Comparison of ENCODE assay signal across 10 mouse cellular contexts in genomic region chr10:123426527-123427363, GRCm38 (mm10).
DNase-seq lines count a peak whose midpoint lies in the region; ATAC-seq and TF ChIP-seq lines count a peak whose summit lies in the region.
"Had no signal": no experiment of that assay in that cellular context is flagged by ENCODE, and none has a peak within 500 bp of the region (broad histone marks: within the 10 kb centered on the region; RNA-seq: fewer than 3 reads in every experiment).

No protein-coding gene starts in this region.

- no peaks in the 10 kb centered on the region for H3K9me3 ChIP-seq in forebrain, postnatal 0 days (ENCODE audit: low read length)
- H3K9me3 ChIP-seq: heart, embryonic 13.5 days had no signal

- TF ChIP-seq CTCF in forebrain, postnatal 0 days (IDR thresholded peaks at IDR 0.05; ENCODE audit: low read depth) = no peak

- no peaks in the 10 kb centered on the region for H3K4me1 ChIP-seq in forebrain, postnatal 0 days (ENCODE audit: insufficient read depth)
- H3K4me1 ChIP-seq: heart, embryonic 13.5 days had no signal

- DNase-seq in right cerebral cortex, adult 18-20 months = peak; percentile 86
- DNase-seq in right cerebral cortex, postnatal 14 days = no peak
- peak; percentile 44 for DNase-seq in forebrain, postnatal 0 days
- DNase-seq in left cerebral cortex, adult 11 months (ENCODE audit: low spot score) = peak; percentile 57
- no peak for DNase-seq in B cell, adult 2 months
- no peak for DNase-seq in heart, postnatal 10 days
- DNase-seq: lung, embryonic 14.5 days had no signal

- no peaks in the 10 kb centered on the region for H3K27me3 ChIP-seq in forebrain, postnatal 0 days (ENCODE audit: insufficient read depth, low read length)
- H3K27me3 ChIP-seq: heart, embryonic 13.5 days had no signal

- intact Hi-C loops in heart, postnatal 10 days (cut with DNase I) = no loop called here

- H3K36me3 ChIP-seq in forebrain, postnatal 0 days (ENCODE audit: insufficient read depth) = no peaks in the 10 kb centered on the region
- H3K36me3 ChIP-seq: G1E; heart, embryonic 13.5 days had no signal

- H3K9ac ChIP-seq in forebrain, postnatal 0 days = no peak overlapping the region
- H3K9ac ChIP-seq: heart, embryonic 13.5 days; lung, embryonic 14.5 days had no signal

- H3K4me3 ChIP-seq in forebrain, postnatal 0 days (ENCODE audit: low read depth, low read length) = no peak overlapping the region
- H3K4me3 ChIP-seq: heart, embryonic 13.5 days had no signal

- no peak overlapping the region for H3K4me2 ChIP-seq in forebrain, postnatal 0 days (ENCODE audit: low read depth)
- H3K4me2 ChIP-seq: heart, embryonic 13.5 days; lung, embryonic 14.5 days had no signal

- whole genome bisulfite sequencing in forebrain, postnatal 0 days = 56% methylated on average over 8 of the region's 8 CpGs

- peak; percentile 50 for ATAC-seq in forebrain, postnatal 0 days
- ATAC-seq in granulocyte monocyte progenitor cell, adult 5-6 weeks (replicated peaks; ENCODE audit: poor library complexity, severe bottlenecking) = no peak

- H3K27ac ChIP-seq in forebrain, postnatal 0 days (ENCODE audit: low read depth, low read length) = peak overlapping the region; percentile 50; the same call in 1 of the 2 replicates
- H3K27ac ChIP-seq: heart, embryonic 13.5 days had no signal

Comparison
In these comparisons a context has a peak if more than half of its experiments do, and no peak if none do; other contexts are left out.
1. DNase-seq: peak in right cerebral cortex, adult 18-20 months (single experiment), forebrain, postnatal 0 days (single experiment) and left cerebral cortex, adult 11 months (single experiment); none in right cerebral cortex, postnatal 14 days (single experiment), B cell, adult 2 months (0 of 2) and heart, postnatal 10 days (0 of 2).